Mouse (Mus musculus): Measurements from ENCODE around the gene Ten1. TPM values are rescaled to one million over a fixed set of nuclear protein-coding genes. Genes with fewer than 3 reads are reported as not detected.

Ten1 gene
- polyA plus RNA-seq, 1 experiment, result 30.0 TPM

DNA sequence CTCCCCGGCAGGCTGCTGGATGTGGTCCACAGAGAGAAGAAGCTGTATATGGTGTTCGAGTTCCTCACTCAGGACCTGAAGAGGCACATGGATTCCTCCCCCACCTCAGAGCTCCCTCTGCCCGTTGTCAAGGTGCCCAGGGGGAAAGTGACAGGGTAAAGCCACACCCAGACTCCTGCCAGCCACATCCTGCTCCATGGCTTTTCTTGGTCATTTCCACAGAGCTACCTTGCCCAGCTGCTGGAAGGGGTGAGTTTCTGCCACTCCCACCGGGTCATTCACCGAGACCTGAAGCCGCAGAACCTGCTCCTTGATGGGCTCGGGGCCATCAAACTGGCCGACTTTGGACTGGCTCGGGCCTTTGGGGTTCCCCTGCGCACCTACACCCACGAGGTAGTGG is 17.9 kb downstream of the Ten1 start:
- H3K4me3 ChIP-seq (replicated peaks; ENCODE audit: control insufficient read depth, low read depth, low read length), result no peak overlapping the region
- WGBS, result 67% methylated on average over 11 of the region's 11 CpGs
- TF ChIP-seq CTCF (IDR thresholded peaks at IDR 0.05; ENCODE audit: control insufficient read depth, insufficient read depth, low read length), result no peak
- TF ChIP-seq POLR2A (IDR thresholded peaks at IDR 0.05; ENCODE audit: borderline replicate concordance, control insufficient read depth, low read depth, low read length), result no peak
- H3K4me1 ChIP-seq (ENCODE audit: control insufficient read depth, insufficient read depth, low read length), result no peaks in the 10 kb centered on the region
- H3K27ac ChIP-seq (ENCODE audit: control insufficient read depth, insufficient read depth, low read depth, low read length, poor library complexity), result no peak overlapping the region

DNA sequence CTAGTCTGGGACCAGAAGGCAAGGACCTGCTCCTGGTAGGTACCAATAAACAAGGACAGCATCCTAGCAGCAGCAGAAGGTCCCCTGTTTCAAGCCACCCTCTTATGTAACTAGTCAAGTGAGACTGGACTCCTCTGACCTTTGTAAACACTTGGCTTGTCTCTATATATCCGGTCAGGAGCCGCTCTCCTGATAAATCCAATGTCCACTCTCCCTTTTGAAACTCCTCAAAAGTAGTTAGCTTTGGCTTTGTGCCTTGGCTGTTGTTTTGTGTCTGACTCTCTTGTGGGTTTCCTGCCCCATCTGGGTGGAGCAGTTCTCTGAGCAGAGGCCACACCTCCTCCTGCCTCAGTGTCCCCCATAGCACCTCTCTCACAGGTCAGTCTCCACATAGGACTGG is 19.6 kb downstream of the Ten1 start:
- no peak overlapping the region for H3K4me3 ChIP-seq (replicated peaks; ENCODE audit: control insufficient read depth, low read depth, low read length)
- no peak overlapping the region for H3K27ac ChIP-seq (ENCODE audit: control insufficient read depth, insufficient read depth, low read depth, low read length, poor library complexity)
- no peak for TF ChIP-seq CTCF (IDR thresholded peaks at IDR 0.05; ENCODE audit: control insufficient read depth, insufficient read depth, low read length)
- no peak for TF ChIP-seq POLR2A (IDR thresholded peaks at IDR 0.05; ENCODE audit: borderline replicate concordance, control insufficient read depth, low read depth, low read length)
- no peaks in the 10 kb centered on the region for H3K4me1 ChIP-seq (ENCODE audit: control insufficient read depth, insufficient read depth, low read length)
- WGBS, result 73% methylated on average over 2 of the region's 2 CpGs

DNA sequence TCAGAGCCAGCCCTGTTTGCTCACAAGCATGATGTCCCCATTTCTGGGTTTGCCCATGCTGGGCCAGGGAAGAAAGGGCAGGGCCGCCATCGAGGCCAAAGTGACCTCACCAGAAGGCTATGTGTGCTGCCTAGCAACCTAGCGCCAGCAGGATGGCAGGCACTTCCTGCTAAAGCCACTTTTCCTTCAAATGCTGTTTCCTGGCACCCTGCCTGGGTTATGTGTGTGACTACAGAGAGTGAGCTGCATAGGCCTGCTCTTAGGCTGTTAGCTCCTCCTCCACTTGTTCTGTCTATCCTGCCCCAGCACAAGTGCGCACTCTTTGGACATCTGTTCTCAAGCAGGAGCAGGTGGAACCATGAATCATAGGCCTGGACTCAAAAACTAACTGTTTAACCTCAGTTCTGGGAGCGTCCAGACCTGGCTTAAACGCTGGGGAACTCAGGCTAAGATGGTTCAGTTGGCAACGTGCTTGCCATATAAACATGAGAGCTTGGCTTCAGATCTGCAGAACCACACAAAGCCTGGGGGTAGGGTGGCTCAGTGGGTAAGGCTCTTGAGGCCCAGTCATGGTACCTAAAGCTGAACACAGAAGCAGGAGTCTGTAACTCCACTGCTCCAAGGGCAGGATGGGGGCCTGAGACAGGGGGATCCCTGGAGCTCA is 20.2 kb downstream of the Ten1 start:
- no peak for TF ChIP-seq POLR2A (IDR thresholded peaks at IDR 0.05; ENCODE audit: borderline replicate concordance, control insufficient read depth, low read depth, low read length)
- no peak for TF ChIP-seq CTCF (IDR thresholded peaks at IDR 0.05; ENCODE audit: control insufficient read depth, insufficient read depth, low read length)
- no peaks in the 10 kb centered on the region for H3K4me1 ChIP-seq (ENCODE audit: control insufficient read depth, insufficient read depth, low read length)
- no peak overlapping the region for H3K27ac ChIP-seq (ENCODE audit: control insufficient read depth, insufficient read depth, low read depth, low read length, poor library complexity)
- no peak overlapping the region for H3K4me3 ChIP-seq (replicated peaks; ENCODE audit: control insufficient read depth, low read depth, low read length)
- WGBS, result 17% methylated on average over 7 of the region's 7 CpGs

DNA sequence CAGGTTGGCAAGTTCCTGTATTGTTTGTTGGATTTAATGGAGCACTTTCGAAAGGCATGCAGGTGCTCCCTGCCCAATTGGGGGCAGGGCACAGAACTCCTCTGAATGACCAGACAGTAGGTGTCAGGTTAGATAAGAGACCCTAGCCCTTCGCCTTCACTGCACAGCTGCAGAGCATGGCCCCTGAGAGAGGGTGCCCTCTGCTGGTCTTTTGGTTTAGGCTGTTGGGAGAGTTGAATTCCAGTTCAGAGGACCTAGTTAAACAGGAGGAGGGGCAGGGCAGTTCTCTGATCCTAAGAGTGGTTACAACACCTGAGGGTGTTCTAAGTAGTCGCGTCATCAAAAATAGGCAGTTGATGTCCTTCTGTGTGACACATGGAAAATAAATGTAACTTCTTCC is 21.2 kb downstream of the Ten1 start:
- TF ChIP-seq CTCF (IDR thresholded peaks at IDR 0.05; ENCODE audit: control insufficient read depth, insufficient read depth, low read length), result peak; percentile 70
- no peak for TF ChIP-seq POLR2A (IDR thresholded peaks at IDR 0.05; ENCODE audit: borderline replicate concordance, control insufficient read depth, low read depth, low read length)
- Histone ChIP-seq H3K27ac (ENCODE audit: control insufficient read depth, insufficient read depth, low read depth, low read length, poor library complexity) (no peak overlapping the region), H3K4me1 (ENCODE audit: control insufficient read depth, insufficient read depth, low read length) (no peaks in the 10 kb centered on the region), H3K4me3 (replicated peaks; ENCODE audit: control insufficient read depth, low read depth, low read length) (no peak overlapping the region)
- WGBS, result 15% methylated on average over 4 of the region's 4 CpGs

DNA sequence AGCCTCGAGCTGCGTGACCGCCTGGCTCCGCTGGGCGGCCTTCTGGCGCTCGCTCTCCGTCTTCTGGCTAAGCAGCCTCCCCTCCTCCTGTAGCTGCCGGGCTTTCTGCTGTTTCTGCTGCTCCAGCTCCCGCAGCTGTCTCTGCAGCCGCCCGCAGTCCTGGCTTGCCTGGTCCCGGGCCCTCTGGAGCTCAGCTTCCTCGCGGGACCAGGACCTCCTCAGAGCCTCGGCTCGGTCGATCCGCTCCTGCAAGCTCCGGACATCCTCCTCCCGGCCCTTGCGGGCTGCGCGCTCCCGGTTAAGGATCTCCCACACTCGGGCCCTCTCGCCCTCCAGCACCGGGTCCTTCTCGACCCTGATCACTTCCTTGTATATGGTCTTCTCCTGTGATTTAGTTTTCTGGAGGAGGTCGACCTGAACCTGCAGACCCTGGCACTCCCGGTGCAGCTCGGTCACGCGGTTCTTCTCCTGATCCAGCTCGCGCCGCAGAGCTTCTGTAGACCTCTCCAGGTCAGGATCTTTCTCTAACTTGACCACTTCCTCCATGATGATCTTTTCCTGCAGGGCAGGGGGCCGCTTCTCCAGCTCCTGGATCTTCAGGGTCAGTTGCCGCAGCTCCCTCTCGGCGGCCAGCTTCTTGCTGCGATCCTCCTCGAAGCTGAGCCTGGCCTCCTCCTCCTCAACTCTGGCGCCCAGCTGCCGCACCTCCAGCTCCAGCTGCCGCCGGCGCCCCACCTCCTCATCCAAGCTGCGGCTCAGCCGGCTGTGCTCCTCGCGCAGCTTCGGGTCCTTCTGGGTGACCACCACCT is 23.5 kb downstream of the Ten1 start:
- Histone ChIP-seq H3K4me3 (replicated peaks; ENCODE audit: control insufficient read depth, low read depth, low read length) (no peak overlapping the region), H3K4me1 (ENCODE audit: control insufficient read depth, insufficient read depth, low read length) (no peaks in the 10 kb centered on the region), H3K27ac (ENCODE audit: control insufficient read depth, insufficient read depth, low read depth, low read length, poor library complexity) (no peak overlapping the region)
- 13% methylated on average over 53 of the region's 53 CpGs for WGBS
- no peak for TF ChIP-seq CTCF (IDR thresholded peaks at IDR 0.05; ENCODE audit: control insufficient read depth, insufficient read depth, low read length)
- no peak; the same call in 1 of the 2 replicates for TF ChIP-seq POLR2A (IDR thresholded peaks at IDR 0.05; ENCODE audit: borderline replicate concordance, control insufficient read depth, low read depth, low read length)

DNA sequence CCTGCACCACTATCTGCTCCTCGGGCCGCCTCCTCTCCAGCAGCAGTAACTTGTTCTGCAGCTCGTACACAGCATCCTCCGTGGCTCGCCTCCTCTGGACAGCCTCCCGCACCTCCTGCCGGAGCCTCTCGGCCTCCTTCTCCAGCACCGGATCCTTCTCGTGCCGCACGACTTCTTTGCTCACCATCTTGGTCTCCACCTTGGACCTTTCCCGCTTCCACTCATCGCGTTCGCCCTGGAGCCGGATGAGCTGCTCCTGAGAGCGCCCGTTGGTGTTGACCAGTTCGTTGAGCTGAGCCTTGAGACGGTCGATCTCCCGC is 24.0 kb downstream of the Ten1 start:
- WGBS, result 34% methylated on average over 23 of the region's 23 CpGs
- no peak for TF ChIP-seq CTCF (IDR thresholded peaks at IDR 0.05; ENCODE audit: control insufficient read depth, insufficient read depth, low read length)
- no peak for TF ChIP-seq POLR2A (IDR thresholded peaks at IDR 0.05; ENCODE audit: borderline replicate concordance, control insufficient read depth, low read depth, low read length)
- H3K4me1 ChIP-seq (ENCODE audit: control insufficient read depth, insufficient read depth, low read length), result no peaks in the 10 kb centered on the region
- no peak overlapping the region for H3K4me3 ChIP-seq (replicated peaks; ENCODE audit: control insufficient read depth, low read depth, low read length)
- H3K27ac ChIP-seq (ENCODE audit: control insufficient read depth, insufficient read depth, low read depth, low read length, poor library complexity), result no peak overlapping the region

DNA sequence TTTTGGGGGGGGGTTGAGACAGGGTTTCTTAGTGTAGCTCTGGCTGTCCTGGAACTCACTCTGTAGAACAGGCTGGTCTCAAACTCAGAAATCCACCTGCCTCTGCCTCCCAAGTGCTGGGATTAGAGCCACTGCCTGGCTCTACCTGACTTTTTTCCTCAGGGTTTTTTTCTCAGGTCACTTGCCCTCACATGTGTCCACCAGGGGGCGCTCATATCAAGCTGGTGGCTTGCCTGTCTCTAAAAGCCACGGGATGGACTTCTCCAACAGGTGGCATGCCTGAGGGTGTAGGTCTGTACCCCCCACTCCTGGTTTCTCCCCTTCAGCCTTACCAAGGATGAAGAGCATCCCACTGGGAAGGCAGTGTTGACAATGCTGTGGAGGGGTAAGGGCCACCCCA is 27.8 kb downstream of the Ten1 start:
- 2% methylated on average over 2 of the region's 2 CpGs for WGBS
- Histone ChIP-seq H3K4me3 (replicated peaks; ENCODE audit: control insufficient read depth, low read depth, low read length) (no peak overlapping the region), H3K4me1 (ENCODE audit: control insufficient read depth, insufficient read depth, low read length) (no peaks in the 10 kb centered on the region), H3K27ac (ENCODE audit: control insufficient read depth, insufficient read depth, low read depth, low read length, poor library complexity) (no peak overlapping the region)
- TF ChIP-seq POLR2A (IDR thresholded peaks at IDR 0.05; ENCODE audit: borderline replicate concordance, control insufficient read depth, low read depth, low read length) (no peak), CTCF (IDR thresholded peaks at IDR 0.05; ENCODE audit: control insufficient read depth, insufficient read depth, low read length) (peak; percentile 90)

DNA sequence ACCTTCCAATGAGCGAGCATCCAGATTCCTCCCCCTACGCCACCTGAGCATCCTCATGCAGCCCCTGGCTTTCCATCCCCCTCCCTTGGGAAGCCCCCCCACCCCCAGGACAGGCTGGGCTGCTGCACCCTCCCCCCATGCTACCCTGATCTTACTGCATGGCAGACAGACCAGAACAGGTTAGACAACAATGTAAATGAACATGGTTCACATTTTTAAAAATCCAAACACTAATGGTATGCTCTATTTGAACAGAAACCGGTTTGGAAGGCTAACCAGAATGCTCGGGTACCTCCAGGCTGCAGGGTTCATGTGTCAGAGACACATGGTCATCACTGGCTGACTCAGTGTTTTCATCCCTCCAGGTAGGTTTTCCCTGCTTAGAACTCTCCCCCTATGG is 30.0 kb downstream of the Ten1 start:
- no peaks in the 10 kb centered on the region for H3K4me1 ChIP-seq (ENCODE audit: control insufficient read depth, insufficient read depth, low read length)
- no peak overlapping the region for H3K27ac ChIP-seq (ENCODE audit: control insufficient read depth, insufficient read depth, low read depth, low read length, poor library complexity)

More for the DNA sequence above, 30.0 kb downstream of the Ten1 start:
- H3K4me3 ChIP-seq (replicated peaks; ENCODE audit: control insufficient read depth, low read depth, low read length), result no peak overlapping the region
- TF ChIP-seq CTCF (IDR thresholded peaks at IDR 0.05; ENCODE audit: control insufficient read depth, insufficient read depth, low read length), result no peak
- no peak for TF ChIP-seq POLR2A (IDR thresholded peaks at IDR 0.05; ENCODE audit: borderline replicate concordance, control insufficient read depth, low read depth, low read length)
- WGBS, result 81% methylated on average over 4 of the region's 4 CpGs

Data from bone marrow, adult 2 months (tissue).